Mouse (Mus musculus) CD4-positive naive resting alpha-beta T cell, adult 76 days (primary cell): ENCODE results near the gene Hivep1. TPM values are rescaled to one million over a fixed set of nuclear protein-coding genes. Genes with fewer than 3 reads are reported as not detected.

Source experiments
- total RNA-seq: library from RNA; stranded (reverse); gene quantifications from one replicate; pipeline ENCODE4 v1.2.4, GENCODE M21; 2023

The Hivep1 gene
- 61.1 TPM for total RNA-seq

GRCm38 (mm10) chr13:42051961-42052695 lies at the start of gene Hivep1:
Gene Hivep1 (plus strand): TSS chr13:42052021.

Other genes with a start within 250 kb of the Hivep1 start
- not detected for gene Adtrp, start 204.3 kb upstream of the Hivep1 start, total RNA-seq
- not detected for gene Edn1, start 249.5 kb downstream of the Hivep1 start, total RNA-seq